Mouse (Mus musculus) ovary, postnatal 14 days (tissue): ENCODE data around the gene C2.
A peak's percentile ranks its signal among the peaks of the same experiment; 100 is the strongest.

Experiments used
- DNase-seq: peaks from one replicate; pipeline ENCODE4 v3.0.0; 2022; ENCODE audit warnings: low spot score

The C2 gene

GRCm38 (mm10) chr17:34879336-34879879 lies 18.7 kb downstream of the C2 start, which contains the start of gene Zbtb12:
Zbtb12 (plus strand) TSS chr17:34879483.
- no peak for DNase-seq

GRCm38 (mm10) chr17:34874321-34874720 lies 23.7 kb downstream of the C2 start:
- DNase-seq, result no peak

GRCm38 (mm10) chr17:34865981-34866380 lies 32.1 kb downstream of the C2 start:
- no peak for DNase-seq

GRCm38 (mm10) chr17:34862416-34863081 lies 35.5 kb downstream of the C2 start, which contains the start of gene Cfb:
Cfb (minus strand) TSS chr17:34862518.
- DNase-seq, result no peak

GRCm38 (mm10) chr17:34861704-34862415 lies 36.2 kb downstream of the C2 start:
- DNase-seq, result no peak

GRCm38 (mm10) chr17:34860514-34860913 lies 37.6 kb downstream of the C2 start:
- no peak for DNase-seq

- DNase-seq, result no peak
These were observed 39.4 kb downstream of the C2 start for GRCm38 (mm10) chr17:34858670-34859069.

GRCm38 (mm10) chr17:34855825-34856224 lies 42.2 kb downstream of the C2 start:
- peak; percentile 47 for DNase-seq

GRCm38 (mm10) chr17:34854761-34855160 lies 43.3 kb downstream of the C2 start:
- DNase-seq, result no peak

GRCm38 (mm10) chr17:34853511-34853910 lies 44.6 kb downstream of the C2 start:
- no peak for DNase-seq

GRCm38 (mm10) chr17:34850517-34851125 lies 47.4 kb downstream of the C2 start:
- no peak for DNase-seq

- DNase-seq, result peak; percentile 97
These were observed 48.1 kb downstream of the C2 start, which contains the start of the genes Skiv2l and Nelfe for GRCm38 (mm10) chr17:34849722-34850516. Skiv2l (minus strand) TSS chr17:34850210. Nelfe (plus strand) TSS chr17:34850391.

- DNase-seq, result no peak
These were observed 50.5 kb downstream of the C2 start for GRCm38 (mm10) chr17:34847615-34848014.

- no peak for DNase-seq
These were observed 50.9 kb downstream of the C2 start for GRCm38 (mm10) chr17:34847192-34847591.

- DNase-seq, result no peak
These were observed 53.2 kb downstream of the C2 start for GRCm38 (mm10) chr17:34844884-34845283.

GRCm38 (mm10) chr17:34840736-34841307 lies 57.2 kb downstream of the C2 start:
- DNase-seq, result no peak

- DNase-seq, result no peak
These were observed 59.3 kb downstream of the C2 start for GRCm38 (mm10) chr17:34838785-34839184.

GRCm38 (mm10) chr17:34837464-34838324 lies 60.4 kb downstream of the C2 start:
- DNase-seq, result no peak

GRCm38 (mm10) chr17:34836856-34837221 lies 61.2 kb downstream of the C2 start, which contains the start of the genes Stk19 and Dxo:
Stk19 (minus strand) TSS chr17:34836945.
Dxo (plus strand) TSS chr17:34837019.
- DNase-seq, result peak; percentile 96

- no peak for DNase-seq
These were observed 61.8 kb downstream of the C2 start for GRCm38 (mm10) chr17:34836155-34836855.
